Mouse (Mus musculus): ENCODE results near the gene Uroc1.

- TF ChIP-seq ELF1 (IDR thresholded peaks at IDR 0.05; ENCODE audit: low read depth, low read length), result no peak; the same call in 1 of the 2 replicates
- no peak for TF ChIP-seq POLR2A (IDR thresholded peaks at IDR 0.05; ENCODE audit: low read depth, low read length)
- TF ChIP-seq TCF12 (IDR thresholded peaks at IDR 0.05; ENCODE audit: low read depth, low read length), result no peak
- TF ChIP-seq CTCF (conservative IDR thresholded peaks at IDR 0.05 in 1 of 2, IDR thresholded peaks at IDR 0.05 in 1 of 2; ENCODE audit: low read depth in 2 of 2, low read length in 2 of 2), result no peak
- TF ChIP-seq MAZ (IDR thresholded peaks at IDR 0.05; ENCODE audit: low read depth, low read length), result no peak
- no peak for TF ChIP-seq ETS1 (conservative IDR thresholded peaks at IDR 0.05; ENCODE audit: low read depth, low read length)
- no peak; the same call in 1 of the 2 replicates for TF ChIP-seq SIN3A (IDR thresholded peaks at IDR 0.05; ENCODE audit: low read length)
- no peak for TF ChIP-seq EP300 (IDR thresholded peaks at IDR 0.05; ENCODE audit: low read length)
These were observed 36.9 kb downstream of the Uroc1 start for GRCm38 (mm10) chr6:90369725-90370553.
